Mouse (Mus musculus) megakaryocyte, embryonic 14.5 days (primary cell): Measurements from ENCODE around the gene Grin2a.

Experiments used
- FLI1 ChIP-seq: IDR thresholded peaks from 2 replicates; pipeline ENCODE4 v1.6.1; 2012; ENCODE audit warnings: low read length, inconsistent platforms, mixed read lengths
- GATA1 ChIP-seq: IDR thresholded peaks from 3 replicates; pipeline ENCODE4 v1.6.1; 2012; ENCODE audit warnings: mixed read lengths, low read length, inconsistent platforms, borderline replicate concordance

DNA sequence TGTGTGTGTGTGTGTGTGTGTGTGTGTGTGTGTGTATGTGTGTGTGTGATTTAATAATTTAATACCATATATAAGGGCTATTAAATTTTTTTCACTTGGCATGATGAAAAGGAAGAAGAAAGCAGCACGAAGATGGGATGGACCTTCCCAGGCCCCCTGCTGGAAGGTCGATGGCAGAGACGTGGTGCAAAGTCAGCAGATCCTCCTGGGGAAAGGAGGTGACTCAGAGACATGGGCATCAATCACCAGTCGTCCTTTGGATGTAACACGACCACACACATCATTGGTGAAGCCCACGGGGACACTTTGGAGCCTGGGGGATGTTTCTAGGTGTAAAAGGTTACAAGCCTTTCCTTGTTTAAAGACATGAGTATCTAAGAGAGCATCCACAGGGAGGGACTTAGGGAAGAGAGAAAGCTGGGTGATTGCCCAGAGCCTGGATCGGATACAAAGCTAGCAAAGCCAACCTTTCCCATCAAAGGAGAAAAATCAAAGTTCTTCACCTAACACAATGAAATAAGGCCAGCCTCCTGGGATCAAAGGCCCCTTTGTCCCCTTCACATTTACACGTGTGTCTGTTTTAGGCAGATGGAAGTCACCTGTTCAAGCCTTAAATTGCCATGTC lies 53.9 kb downstream of the Grin2a start:
- no peak for TF ChIP-seq FLI1
- no peak for TF ChIP-seq GATA1
